Mouse (Mus musculus) lung, embryonic 15.5 days (tissue): ENCODE data around the gene Gprin1. TPM values are rescaled to one million over a fixed set of nuclear protein-coding genes. Genes with fewer than 3 reads are reported as not detected.

Experiments
- ATAC-seq: fragments of 200-750 bp; cut with Nextera tagmentation; 2 replicates; pipeline ENCODE4 v1.8.0; 2017; ENCODE audit warnings: moderate number of reproducible peaks, borderline replicate concordance; ENCODE audit not compliant: low FRiP score, low TSS enrichment; ENCODE audit errors: extremely low read depth
- H3K27ac ChIP-seq: fragments of 300-500 bp; sonication (generic); 2 replicates; pipeline ENCODE4 v1.5.1; 2015; ENCODE audit warnings: moderate library complexity, mild to moderate bottlenecking, inconsistent platforms
- H3K27me3 ChIP-seq: fragments of 300-500 bp; sonication (generic); 2 replicates; pipeline ENCODE4 v1.6.1; 2015; ENCODE audit warnings: inconsistent platforms
- H3K36me3 ChIP-seq: fragments of 300-500 bp; sonication (generic); 2 replicates; pipeline ENCODE4 v1.6.1; 2015; ENCODE audit warnings: inconsistent platforms
- H3K4me1 ChIP-seq: fragments of 300-500 bp; sonication (generic); 2 replicates; pipeline ENCODE4 v1.6.1; 2015; ENCODE audit warnings: inconsistent platforms
- H3K4me2 ChIP-seq: fragments of 300-500 bp; sonication (generic); 2 replicates; pipeline ENCODE4 v1.6.1; 2015; ENCODE audit warnings: inconsistent platforms, mild to moderate bottlenecking, moderate library complexity
- H3K4me3 ChIP-seq: fragments of 300-500 bp; sonication (generic); 2 replicates; pipeline ENCODE4 v1.5.1; 2015; ENCODE audit warnings: mild to moderate bottlenecking, inconsistent platforms
- H3K9ac ChIP-seq: fragments of 300-500 bp; sonication (generic); 2 replicates; pipeline ENCODE4 v1.6.1; 2015; ENCODE audit warnings: inconsistent platforms
- H3K9me3 ChIP-seq: fragments of 300-500 bp; sonication (generic); 2 replicates; pipeline ENCODE4 v1.6.1; 2016; ENCODE audit warnings: inconsistent platforms
- WGBS: fragments of 180-500 bp; shearing (Covaris S2); methylation state at CpG from one replicate; pipeline ENCODE4 v1.1.7; 2015; 5-methylcytosine and 5-hydroxymethylcytosine counted together
- polyA plus RNA-seq: library from polyadenylated mRNA; unstranded; fragments of >200 nt; fragmentation: Nextera tagmentation; extraction: Ambion mirVana; gene quantifications from 2 replicates; pipeline ENCODE4 v1.2.1, GENCODE M21; 2015

Gene Gprin1
- polyA plus RNA-seq, 1 experiment from 2014 or later: 0.24 TPM

DNA sequence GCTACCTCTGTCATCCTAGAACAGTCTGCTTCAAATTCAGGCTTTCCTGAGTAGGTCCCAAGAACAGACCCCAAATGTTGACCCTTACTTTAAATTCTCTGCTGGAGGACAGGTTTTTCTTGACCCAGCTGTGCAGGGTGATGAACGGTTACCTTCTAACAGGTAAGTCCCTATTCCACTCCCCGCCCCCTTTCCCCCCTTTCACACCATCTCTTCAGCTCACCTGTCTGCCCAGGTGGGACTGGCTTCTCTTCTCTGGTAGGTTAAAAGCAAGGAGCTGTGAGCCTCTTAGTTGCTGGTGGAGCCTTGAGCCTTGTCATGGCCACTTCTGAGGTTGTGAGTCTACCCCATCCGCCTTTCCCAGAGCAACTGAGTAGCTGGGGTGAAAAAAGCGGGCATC lies 34.0 kb upstream of the Gprin1 start, which contains the start of gene Eif4e1b:
TSS of gene Eif4e1b (plus strand) at position 301 of the 400 bp plus-strand sequence.
- no peak for ATAC-seq
- Histone ChIP-seq H3K4me2 (no peak within 1 kb of the TSS), H3K4me3 (no peak within 1 kb of the TSS), H3K27ac (no peak within 1 kb of the TSS), H3K36me3 (no peaks in the 10 kb centered on the region), H3K9ac (no peak within 1 kb of the TSS), H3K4me1 (no peaks in the 10 kb centered on the region), H3K9me3 (no peaks in the 10 kb centered on the region), H3K27me3 (no peaks in the 10 kb centered on the region)
- 76% methylated on average over 4 of the region's 4 CpGs for WGBS

DNA sequence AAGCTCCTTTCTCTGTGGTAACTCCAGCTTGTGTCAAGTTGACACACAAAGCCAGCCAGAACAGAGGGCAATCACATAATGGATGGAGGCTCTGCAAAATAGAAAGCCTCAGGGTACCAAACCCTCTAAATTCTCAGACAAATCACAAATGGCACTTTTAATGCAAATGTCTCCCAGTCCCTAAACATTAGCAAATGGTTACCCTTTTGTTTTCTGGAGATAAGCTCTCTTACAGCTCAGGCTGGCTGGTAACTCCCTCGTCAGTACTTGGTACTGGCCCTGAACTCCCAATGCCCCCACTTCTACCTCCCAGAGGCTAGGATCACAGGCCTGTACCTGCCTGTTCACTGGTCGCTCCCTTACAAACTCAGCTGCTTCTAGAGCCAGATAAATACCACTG lies 33.6 kb upstream of the Gprin1 start:
- no peak for ATAC-seq
- Histone ChIP-seq H3K27me3 (no peaks in the 10 kb centered on the region), H3K27ac (no peak overlapping the region), H3K9me3 (no peaks in the 10 kb centered on the region), H3K4me3 (no peak overlapping the region), H3K4me1 (no peaks in the 10 kb centered on the region), H3K36me3 (no peaks in the 10 kb centered on the region), H3K9ac (no peak overlapping the region), H3K4me2 (no peak overlapping the region)
- 40% methylated on average over 2 of the region's 2 CpGs for WGBS

DNA sequence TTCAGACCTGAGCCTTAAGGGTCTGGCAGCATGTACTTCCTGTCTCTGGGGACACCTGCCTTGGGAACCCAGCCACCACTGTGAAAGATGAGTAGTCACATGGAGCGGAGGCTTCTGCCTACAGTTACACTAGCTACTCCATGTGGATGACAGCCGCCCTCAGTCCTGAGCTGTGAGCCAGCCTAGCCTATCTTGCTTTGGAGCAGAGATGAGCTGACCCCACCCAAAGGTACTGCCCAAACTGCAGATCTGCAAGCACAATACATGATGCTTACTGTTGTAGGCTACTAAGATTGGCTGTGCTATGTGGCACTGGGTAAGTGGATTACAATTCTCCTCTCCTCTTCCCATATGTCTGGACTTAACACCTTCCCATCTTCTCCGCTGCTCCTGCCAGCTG lies 31.4 kb upstream of the Gprin1 start:
- Histone ChIP-seq H3K4me1 (no peaks in the 10 kb centered on the region), H3K9ac (no peak overlapping the region), H3K9me3 (no peaks in the 10 kb centered on the region), H3K27ac (no peak overlapping the region), H3K4me2 (no peak overlapping the region), H3K27me3 (no peaks in the 10 kb centered on the region), H3K36me3 (no peaks in the 10 kb centered on the region), H3K4me3 (no peak overlapping the region)
- no peak for ATAC-seq
- WGBS: 78% methylated on average over 3 of the region's 3 CpGs

DNA sequence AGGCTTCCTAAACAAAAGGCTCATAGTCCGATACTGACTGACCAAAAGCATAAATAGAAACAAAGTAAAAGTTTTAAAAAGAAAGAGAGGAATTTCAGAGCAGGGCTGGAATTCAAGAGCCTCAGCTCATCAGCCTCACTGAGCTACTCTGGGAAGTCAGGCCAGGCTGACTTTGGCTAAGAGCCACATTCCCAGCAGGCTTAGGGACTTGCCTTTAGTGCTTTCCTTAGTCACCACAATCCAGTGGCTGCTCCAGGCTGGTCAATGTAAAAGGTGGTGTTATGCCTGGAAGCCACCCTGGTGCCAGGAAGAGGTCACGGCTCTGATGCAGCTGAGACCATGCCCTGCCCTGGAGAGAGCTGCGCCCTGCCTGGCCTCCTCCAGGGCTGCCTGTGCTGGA lies 30.9 kb upstream of the Gprin1 start:
- Histone ChIP-seq H3K9ac (no peak overlapping the region), H3K4me2 (no peak overlapping the region), H3K9me3 (no peaks in the 10 kb centered on the region), H3K36me3 (no peaks in the 10 kb centered on the region), H3K4me3 (no peak overlapping the region), H3K27me3 (no peaks in the 10 kb centered on the region), H3K27ac (no peak overlapping the region), H3K4me1 (no peaks in the 10 kb centered on the region)
- 63% methylated on average over 3 of the region's 3 CpGs for WGBS
- no peak for ATAC-seq

DNA sequence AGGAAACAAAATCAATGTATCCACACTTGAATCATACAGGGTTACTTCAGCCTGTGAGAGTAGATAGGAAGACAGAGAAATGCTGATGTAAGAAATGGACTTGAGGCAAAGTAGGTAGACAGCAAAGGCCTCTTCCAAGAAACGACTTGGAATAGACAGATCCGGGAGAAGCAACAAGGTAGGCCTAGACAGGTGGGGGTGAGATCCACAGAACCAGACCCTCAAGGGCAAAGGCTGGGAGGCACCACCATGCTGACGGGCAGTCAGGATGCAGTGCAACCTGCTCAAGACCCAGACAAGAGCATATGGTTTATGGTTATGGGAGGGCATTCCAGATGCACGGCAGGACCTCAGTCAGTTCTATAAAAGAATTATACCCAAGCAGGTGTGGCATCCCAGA lies 17.3 kb upstream of the Gprin1 start:
- Histone ChIP-seq H3K9me3 (no peaks in the 10 kb centered on the region), H3K27me3 (peaks cover 53% of the 10 kb centered on the region), H3K4me2 (no peak overlapping the region), H3K27ac (no peak overlapping the region), H3K36me3 (no peaks in the 10 kb centered on the region), H3K4me1 (peaks cover 10% of the 10 kb centered on the region), H3K9ac (no peak overlapping the region), H3K4me3 (no peak overlapping the region)
- 81% methylated on average over 4 of the region's 4 CpGs for WGBS
- no peak for ATAC-seq

DNA sequence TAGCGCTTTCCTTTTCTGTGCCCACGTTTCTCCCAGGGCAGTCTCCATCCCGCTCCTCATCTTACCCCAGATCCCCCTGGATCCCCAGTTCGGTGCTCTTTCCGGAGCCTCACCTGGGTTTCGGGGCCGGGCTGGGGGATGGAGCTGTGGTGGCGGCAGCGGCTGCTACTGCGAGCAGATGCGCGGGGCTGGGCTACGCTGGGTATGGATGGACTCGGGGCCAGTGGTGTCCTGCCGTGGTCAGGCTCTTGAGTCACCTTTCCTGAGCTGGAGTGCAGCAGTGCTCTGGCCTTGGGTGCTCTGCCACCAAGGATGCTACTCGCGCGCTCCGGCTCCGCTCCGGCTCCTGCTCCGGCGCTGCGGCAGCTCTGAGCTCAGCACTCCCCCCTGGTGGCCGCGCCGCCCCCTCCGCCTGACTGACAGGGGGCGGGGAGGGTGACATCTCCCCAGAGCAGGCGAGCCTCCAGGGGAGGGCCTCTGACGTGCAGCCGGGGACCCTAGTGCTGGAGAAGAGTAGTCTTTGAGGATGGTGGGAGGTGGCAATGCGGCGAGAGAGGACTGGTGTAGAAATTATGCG lies 16.6 kb upstream of the Gprin1 start, which contains the start of gene Sncb:
TSS of gene Sncb (minus strand) at position 404 of the 577 bp plus-strand sequence.
- Histone ChIP-seq H3K27ac (no peak within 1 kb of the TSS), H3K36me3 (no peaks in the 10 kb centered on the region), H3K27me3 (peaks cover 53% of the 10 kb centered on the region), H3K4me3 (peak within 1 kb of the TSS; percentile 18; the same call in 1 of the 2 replicates), H3K4me1 (peaks cover 10% of the 10 kb centered on the region), H3K9me3 (no peaks in the 10 kb centered on the region), H3K4me2 (peak within 1 kb of the TSS; percentile 44), H3K9ac (no peak within 1 kb of the TSS)
- ATAC-seq: peak; percentile 46; the same call in 1 of the 2 replicates
- WGBS: 1% methylated on average over 35 of the region's 35 CpGs

DNA sequence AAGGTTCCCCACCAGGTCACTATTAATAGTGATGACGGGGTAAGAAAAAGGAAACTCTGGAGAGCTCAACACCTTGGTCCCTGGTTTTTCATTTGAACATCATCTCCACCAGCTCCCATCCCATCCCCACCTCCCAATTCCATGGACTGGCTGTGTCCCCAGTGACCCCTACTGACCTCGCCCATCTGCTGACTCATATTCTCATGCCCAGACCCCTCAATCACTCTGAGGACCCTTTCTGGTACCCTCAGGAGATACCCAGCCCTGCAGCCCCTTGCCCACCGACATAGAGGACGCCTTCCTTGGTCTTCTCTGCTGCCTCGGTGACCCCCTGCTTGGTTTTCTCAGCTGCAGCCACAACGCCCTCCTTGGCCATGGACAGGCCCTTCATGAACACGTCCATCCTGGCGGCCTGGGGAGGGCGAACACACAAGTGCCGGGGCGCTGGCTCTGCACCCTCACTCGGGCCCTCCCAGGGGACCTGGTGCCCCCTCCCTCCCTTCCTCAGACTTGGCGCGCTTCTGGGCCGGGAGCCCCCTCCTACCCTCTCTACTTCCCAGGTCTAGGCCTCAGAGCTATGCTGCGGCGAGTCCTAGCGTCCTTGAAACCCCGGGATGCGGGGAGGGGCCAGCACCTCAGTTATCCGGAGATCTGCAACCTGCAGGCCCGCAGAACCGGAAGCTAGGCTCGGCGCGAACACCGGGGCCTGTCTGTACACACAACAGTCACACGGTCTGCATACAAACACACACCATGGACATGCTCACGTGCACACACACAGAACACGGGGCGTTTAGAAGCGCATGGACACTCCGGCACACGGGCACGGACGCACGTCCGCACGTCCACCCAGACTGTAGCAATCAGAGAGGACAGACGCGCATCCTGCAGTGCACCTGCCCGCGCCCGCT lies 15.9 kb upstream of the Gprin1 start:
- Histone ChIP-seq H3K9me3 (no peaks in the 10 kb centered on the region), H3K4me2 (peak overlapping the region; percentile 44), H3K27me3 (peaks cover 57% of the 10 kb centered on the region), H3K9ac (no peak overlapping the region), H3K36me3 (no peaks in the 10 kb centered on the region), H3K27ac (no peak overlapping the region), H3K4me1 (peaks cover 10% of the 10 kb centered on the region), H3K4me3 (peak overlapping the region; percentile 18; the same call in 1 of the 2 replicates)
- ATAC-seq: peak; percentile 19; the same call in 1 of the 2 replicates
- WGBS: 5% methylated on average over 44 of the region's 44 CpGs

DNA sequence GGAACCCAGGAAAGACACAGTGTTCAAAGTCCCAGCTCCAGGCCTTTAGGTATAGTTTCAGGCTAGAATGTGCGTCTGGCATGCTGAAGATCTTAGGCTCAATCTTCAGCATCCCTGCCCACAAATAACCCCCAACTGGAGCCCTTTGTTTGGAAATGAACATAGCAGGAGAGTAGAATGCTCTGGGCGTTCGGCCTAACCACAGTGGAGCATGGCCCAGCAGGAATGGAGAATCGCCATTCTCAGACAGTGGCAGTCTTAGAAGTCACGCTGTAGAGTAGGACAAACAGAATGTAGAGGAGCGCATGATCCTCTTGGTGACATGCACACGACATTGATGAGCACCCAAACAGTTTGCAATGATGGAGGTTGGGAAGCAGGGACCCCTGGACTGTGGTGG lies 11.2 kb upstream of the Gprin1 start:
- Histone ChIP-seq H3K4me3 (no peak overlapping the region), H3K36me3 (no peaks in the 10 kb centered on the region), H3K27me3 (peaks cover 68% of the 10 kb centered on the region), H3K4me1 (peaks cover 16% of the 10 kb centered on the region), H3K9me3 (no peaks in the 10 kb centered on the region), H3K4me2 (no peak overlapping the region), H3K27ac (no peak overlapping the region), H3K9ac (no peak overlapping the region)
- WGBS: 75% methylated on average over 7 of the region's 7 CpGs
- ATAC-seq: no peak

DNA sequence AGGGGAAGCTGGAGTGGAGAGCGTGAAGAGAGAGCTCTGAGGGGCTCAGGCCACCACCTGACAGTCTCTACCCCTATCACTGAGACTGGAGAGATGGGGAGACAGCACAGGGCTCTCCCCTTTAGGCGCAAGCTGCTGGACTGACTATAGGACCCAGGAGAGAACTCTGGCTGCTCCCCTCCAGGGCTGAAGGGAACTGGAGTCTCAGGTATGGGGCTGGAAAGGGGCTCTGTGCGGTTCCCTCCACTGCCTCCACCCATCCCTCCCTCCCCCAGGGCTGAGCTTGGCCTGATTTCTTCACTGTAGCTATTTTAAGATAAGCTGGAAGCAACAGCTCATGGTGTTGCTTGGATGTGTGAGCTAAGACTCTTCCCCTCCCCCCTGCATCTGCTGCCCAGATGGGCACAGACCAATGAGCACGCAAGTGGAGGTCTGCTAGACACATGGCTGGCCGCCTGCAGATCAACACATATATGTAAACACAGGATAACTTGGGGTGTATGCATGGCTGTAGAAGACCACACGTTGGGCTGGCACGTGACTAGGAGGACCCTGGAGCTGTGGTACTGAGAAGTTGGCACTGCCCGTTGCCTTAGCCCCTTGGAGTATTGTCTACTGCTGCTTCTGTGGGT lies 10.6 kb upstream of the Gprin1 start:
- peaks cover 67% of the 10 kb centered on the region for H3K27me3 ChIP-seq
- H3K4me3 ChIP-seq: no peak overlapping the region
- no peaks in the 10 kb centered on the region for H3K9me3 ChIP-seq
- no peak overlapping the region for H3K4me2 ChIP-seq
- no peak for ATAC-seq
- no peak overlapping the region for H3K9ac ChIP-seq
- H3K4me1 ChIP-seq: peaks cover 13% of the 10 kb centered on the region
- 56% methylated on average over 8 of the region's 8 CpGs for WGBS
- H3K36me3 ChIP-seq: no peaks in the 10 kb centered on the region
- H3K27ac ChIP-seq: no peak overlapping the region

DNA sequence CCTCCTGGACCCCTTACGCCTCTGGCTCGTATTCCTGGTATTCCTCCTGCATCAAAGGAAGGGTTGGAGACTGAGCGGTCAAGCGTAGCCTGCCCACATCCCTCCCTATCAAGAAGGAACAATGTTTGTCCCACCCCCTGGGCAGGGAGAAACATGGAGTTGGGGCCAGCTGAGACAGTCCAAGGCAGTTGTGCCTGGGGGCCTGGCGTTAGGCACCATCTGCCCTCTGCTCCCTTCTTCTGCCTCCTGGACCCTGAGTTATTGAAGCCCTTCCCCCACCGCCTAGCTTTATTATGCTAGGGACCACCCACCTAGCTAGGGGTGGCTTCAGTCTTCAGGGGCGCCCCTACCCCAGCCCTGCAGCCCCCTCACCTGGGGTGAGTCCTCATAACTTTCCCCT lies 9.8 kb upstream of the Gprin1 start:
- Histone ChIP-seq H3K27ac (no peak overlapping the region), H3K36me3 (no peaks in the 10 kb centered on the region), H3K9ac (no peak overlapping the region), H3K4me2 (no peak overlapping the region), H3K27me3 (peaks cover 62% of the 10 kb centered on the region), H3K4me1 (peaks cover 13% of the 10 kb centered on the region), H3K4me3 (no peak overlapping the region), H3K9me3 (no peaks in the 10 kb centered on the region)
- ATAC-seq: no peak
- WGBS: 11% methylated on average over 7 of the region's 7 CpGs

DNA sequence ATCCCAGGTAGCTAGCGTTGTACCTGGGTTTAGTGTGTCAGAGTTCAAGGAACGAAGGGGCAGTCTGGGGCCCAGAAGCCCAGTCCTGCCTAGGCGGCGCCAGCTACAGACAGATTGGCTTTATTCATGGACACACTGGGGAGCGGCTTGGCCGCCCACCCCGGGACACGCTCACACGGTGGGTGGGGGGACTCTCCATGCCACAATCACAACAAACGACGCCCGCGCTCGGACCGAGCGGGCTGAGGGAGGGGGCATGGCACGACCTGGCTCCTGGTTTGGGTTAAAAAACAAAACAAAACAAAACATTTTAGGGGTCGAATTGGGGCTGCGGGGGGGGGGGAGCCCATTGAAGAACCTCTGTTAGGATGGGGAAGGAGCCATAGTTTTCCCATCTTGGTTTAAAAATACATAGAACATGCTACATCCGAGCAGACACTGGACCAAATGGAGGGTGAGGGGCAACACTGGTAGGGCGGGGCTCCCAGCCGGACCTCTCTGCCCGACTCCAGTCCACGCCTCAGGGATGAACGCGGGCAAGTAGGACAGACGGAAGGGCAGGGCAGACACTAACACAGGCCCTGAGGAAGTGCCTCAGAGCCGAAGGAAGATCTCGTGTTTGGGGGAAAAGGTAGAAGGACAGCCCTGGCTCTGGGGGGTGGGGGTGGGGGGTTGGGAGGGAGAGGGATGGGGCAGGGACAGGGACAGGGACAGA lies 9.2 kb upstream of the Gprin1 start:
- no peak overlapping the region for H3K4me3 ChIP-seq
- ATAC-seq: no peak
- H3K27me3 ChIP-seq: peaks cover 56% of the 10 kb centered on the region
- H3K4me2 ChIP-seq: peak overlapping the region; percentile 65
- H3K9ac ChIP-seq: no peak overlapping the region
- peaks cover 13% of the 10 kb centered on the region for H3K4me1 ChIP-seq
- H3K27ac ChIP-seq: no peak overlapping the region
- H3K9me3 ChIP-seq: no peaks in the 10 kb centered on the region
- WGBS: 4% methylated on average over 29 of the region's 29 CpGs
- no peaks in the 10 kb centered on the region for H3K36me3 ChIP-seq
